Mouse (Mus musculus) activated CD4-positive, CD25-positive, alpha-beta regulatory T cell, adult 4 months (primary cell): ENCODE results near the gene Dgkg. TPM values are rescaled to one million over a fixed set of nuclear protein-coding genes. Genes with fewer than 3 reads are reported as not detected.

ENCODE experiments used
- ATAC-seq: one replicate; pipeline ENCODE4 v1.8.0; 2017
- polyA plus RNA-seq, 2 experiments: library from polyadenylated mRNA; unstranded; fragments of 100-300 nt; shearing (Covaris generic); gene quantifications; one replicate each; pipeline ENCODE4 v1.2.1; 2017

Dgkg gene
- polyA plus RNA-seq, 2 experiments from 2014 or later: 0.46 to 0.57 TPM

DNA sequence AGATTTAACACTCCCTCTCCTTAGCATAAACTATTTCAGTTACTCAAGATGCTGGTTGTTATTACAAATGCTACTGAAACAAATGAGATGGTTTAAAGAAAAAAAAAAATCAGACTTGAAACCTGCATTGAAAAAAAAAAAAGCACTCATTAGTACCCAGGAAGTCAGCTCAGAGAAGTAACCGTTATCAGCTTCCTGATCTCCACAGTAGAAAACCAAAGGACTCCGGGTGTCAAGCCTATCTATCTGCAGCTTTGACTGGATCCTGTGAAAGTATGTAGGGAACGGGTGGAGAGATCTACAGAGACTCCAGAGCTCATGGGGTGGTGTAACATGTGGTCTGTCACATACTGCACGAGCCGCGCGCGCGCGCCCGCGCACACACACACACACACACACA, 225.2 kb downstream of the Dgkg start:
- ATAC-seq: peak; percentile 87

DNA sequence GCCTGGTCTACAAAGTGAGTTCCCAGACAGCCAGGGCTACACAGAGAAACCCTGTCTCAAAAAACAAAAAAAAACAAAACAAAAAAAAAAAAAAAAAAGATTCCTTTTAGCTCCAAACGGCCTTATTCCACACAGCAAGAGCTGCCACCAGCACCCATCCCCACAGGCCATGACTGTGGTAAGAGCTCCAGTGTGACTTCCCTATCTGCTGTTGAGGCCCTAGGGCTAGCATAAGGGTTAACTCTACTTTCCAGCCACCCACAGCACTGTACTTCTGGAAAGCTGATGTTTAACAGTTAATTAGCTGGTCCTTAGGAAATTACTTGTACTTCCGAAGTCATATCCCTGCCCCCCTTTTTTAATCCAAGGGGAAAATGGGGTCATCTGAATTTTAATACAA, 225.7 kb downstream of the Dgkg start:
- ATAC-seq: no peak

- no peak for ATAC-seq
Observed at GRCm38 (mm10) chr16:22430211-22430951, 226.6 kb downstream of the Dgkg start.

- ATAC-seq: no peak
Observed at GRCm38 (mm10) chr16:22429377-22429776, 227.6 kb downstream of the Dgkg start.

DNA sequence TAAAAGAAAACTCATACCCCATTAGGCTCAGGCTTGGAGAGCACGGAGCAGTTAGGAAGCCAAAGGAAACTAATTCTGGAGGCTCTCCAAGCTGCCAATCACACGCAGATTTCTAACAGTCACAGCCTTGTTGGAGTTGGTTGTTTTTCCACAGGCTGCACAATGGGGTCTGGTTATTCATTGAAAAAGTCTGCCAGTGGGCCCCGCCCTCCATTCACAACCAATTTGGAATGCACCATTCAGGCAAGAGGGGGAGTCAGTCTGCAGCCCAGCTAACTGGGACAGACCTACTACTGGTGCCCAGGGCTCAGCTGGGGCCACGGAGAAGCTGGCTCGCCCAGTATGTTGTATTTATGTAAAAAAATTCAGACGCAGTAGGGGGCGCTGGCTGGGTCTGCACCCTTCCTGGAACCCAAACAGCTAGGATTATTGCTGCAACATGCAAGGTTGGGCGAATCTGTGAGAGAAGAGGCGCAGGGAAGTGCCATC, 228.1 kb downstream of the Dgkg start:
- no peak for ATAC-seq

DNA sequence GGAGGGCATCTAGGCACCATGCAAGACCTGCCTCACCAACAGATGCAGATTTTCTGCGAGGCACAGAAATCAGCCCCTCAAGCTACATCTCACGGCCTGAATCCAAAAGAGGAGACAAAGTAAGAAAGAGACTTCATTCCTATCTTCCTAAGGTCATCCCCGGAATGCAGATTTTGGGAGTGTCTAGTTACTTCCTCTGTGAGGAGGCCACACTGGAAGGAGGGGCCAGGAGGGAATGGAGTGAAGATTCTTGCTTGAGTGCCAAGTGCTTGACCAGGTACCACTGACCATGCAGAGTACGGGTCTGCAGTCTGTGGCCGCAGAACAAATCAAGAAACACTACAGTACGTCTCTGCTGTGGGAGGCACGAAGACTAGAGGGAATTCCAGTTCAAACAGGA, 230.2 kb downstream of the Dgkg start:
- ATAC-seq: no peak

- no peak for ATAC-seq
Observed at GRCm38 (mm10) chr16:22422256-22422655, 234.8 kb downstream of the Dgkg start.

Other genes with a start within 250 kb of the Dgkg start
- gene Etv5, start 217.5 kb downstream of the Dgkg start, polyA plus RNA-seq: 1 to 10 TPM; 1.7 to 5.6 TPM
- gene Crygs, start 154.4 kb upstream of the Dgkg start, polyA plus RNA-seq: not detected
- 10 to 100 TPM; 16.5 to 18.6 TPM for gene Tbccd1, start 200.4 kb upstream of the Dgkg start, polyA plus RNA-seq
- gene Dnajb11, start 200.6 kb upstream of the Dgkg start, polyA plus RNA-seq: 10 to 100 TPM; 52.9 to 66.2 TPM
- not detected for gene Ahsg, start 234.1 kb upstream of the Dgkg start, polyA plus RNA-seq